Mouse (Mus musculus): ENCODE results near the gene Tmc2.

Gene Tmc2

GRCm38 (mm10) chr2:130194894-130195293 lies at the start of gene Tmc2:
Tmc2 (plus strand) TSS chr2:130195194.
- DNase-seq (ENCODE audit: low read depth in 2 of 2, low spot score in 2 of 2): no peak

GRCm38 (mm10) chr2:130146089-130146668 lies 48.8 kb upstream of the Tmc2 start:
- DNase-seq (ENCODE audit: low read depth in 2 of 2, low spot score in 2 of 2): no peak

- DNase-seq (ENCODE audit: low read depth in 2 of 2, low spot score in 2 of 2): no peak
Observed at GRCm38 (mm10) chr2:130155171-130155570, 39.8 kb upstream of the Tmc2 start.

GRCm38 (mm10) chr2:130155851-130156250 lies 39.1 kb upstream of the Tmc2 start:
- no peak for DNase-seq (ENCODE audit: low read depth in 2 of 2, low spot score in 2 of 2)

- no peak for DNase-seq (ENCODE audit: low read depth in 2 of 2, low spot score in 2 of 2)
Observed at GRCm38 (mm10) chr2:130157231-130158087, 37.5 kb upstream of the Tmc2 start.

- DNase-seq (ENCODE audit: low read depth in 2 of 2, low spot score in 2 of 2): no peak
Observed at GRCm38 (mm10) chr2:130158088-130158437, 36.9 kb upstream of the Tmc2 start.

- DNase-seq (ENCODE audit: low read depth in 2 of 2, low spot score in 2 of 2): no peak
Observed at GRCm38 (mm10) chr2:130162701-130163100, 32.3 kb upstream of the Tmc2 start.

- no peak for DNase-seq (ENCODE audit: low read depth in 2 of 2, low spot score in 2 of 2)
Observed at GRCm38 (mm10) chr2:130166311-130167214, 28.4 kb upstream of the Tmc2 start.

- DNase-seq (ENCODE audit: low read depth in 2 of 2, low spot score in 2 of 2): no peak
Observed at GRCm38 (mm10) chr2:130167861-130168260, 27.1 kb upstream of the Tmc2 start.

- no peak for DNase-seq (ENCODE audit: low read depth in 2 of 2, low spot score in 2 of 2)
Observed at GRCm38 (mm10) chr2:130171674-130172073, 23.3 kb upstream of the Tmc2 start.

GRCm38 (mm10) chr2:130176820-130177219 lies 18.2 kb upstream of the Tmc2 start:
- DNase-seq (ENCODE audit: low read depth in 2 of 2, low spot score in 2 of 2): no peak

GRCm38 (mm10) chr2:130178381-130178705 lies 16.7 kb upstream of the Tmc2 start:
- DNase-seq (ENCODE audit: low read depth in 2 of 2, low spot score in 2 of 2): no peak

GRCm38 (mm10) chr2:130178706-130179506 lies 16.1 kb upstream of the Tmc2 start, which contains the start of gene Snrpb:
Snrpb (minus strand) TSS chr2:130179403.
- DNase-seq (ENCODE audit: low read depth in 2 of 2, low spot score in 2 of 2): peak; percentile 69 to 74

GRCm38 (mm10) chr2:130179507-130180019 lies 15.4 kb upstream of the Tmc2 start:
- DNase-seq (ENCODE audit: low read depth in 2 of 2, low spot score in 2 of 2): no peak

GRCm38 (mm10) chr2:130188391-130188790 lies 6.6 kb upstream of the Tmc2 start:
- DNase-seq (ENCODE audit: low read depth in 2 of 2, low spot score in 2 of 2): no peak

- DNase-seq (ENCODE audit: low read depth in 2 of 2, low spot score in 2 of 2): no peak
Observed at GRCm38 (mm10) chr2:130200961-130201360, 6.0 kb downstream of the Tmc2 start.

GRCm38 (mm10) chr2:130207376-130207775 lies 12.4 kb downstream of the Tmc2 start:
- DNase-seq (ENCODE audit: low read depth in 2 of 2, low spot score in 2 of 2): no peak

GRCm38 (mm10) chr2:130207996-130208395 lies 13.0 kb downstream of the Tmc2 start:
- DNase-seq (ENCODE audit: low read depth in 2 of 2, low spot score in 2 of 2): no peak

- no peak for DNase-seq (ENCODE audit: low read depth in 2 of 2, low spot score in 2 of 2)
Observed at GRCm38 (mm10) chr2:130209636-130210035, 14.6 kb downstream of the Tmc2 start.

GRCm38 (mm10) chr2:130211581-130211980 lies 16.6 kb downstream of the Tmc2 start:
- DNase-seq (ENCODE audit: low read depth in 2 of 2, low spot score in 2 of 2): no peak

GRCm38 (mm10) chr2:130246912-130247311 lies 51.9 kb downstream of the Tmc2 start:
- peak in 1 of 2 experiments; percentile 15 for DNase-seq (ENCODE audit: low read depth in 2 of 2, low spot score in 2 of 2)

Data from CD8-positive naive resting alpha-beta T cell, adult 2 months (primary cell).